ENCODE assay signal across 18 mouse cellular contexts in genomic region chr12:54537690-54538319, GRCm38 (mm10).
A peak's percentile ranks its signal among the peaks of the same experiment; 100 is the strongest.
DNase-seq lines count a peak whose midpoint lies in the region; ATAC-seq and TF ChIP-seq lines count a peak whose summit lies in the region.
"Had no signal": no experiment of that assay in that cellular context is flagged by ENCODE, and none has a peak within 500 bp of the region (broad histone marks: within the 10 kb centered on the region; RNA-seq: fewer than 3 reads in every experiment).

No protein-coding gene starts in this region.

- H3K4me3 ChIP-seq in intestine, embryonic 14.5 days (ENCODE audit: low read depth, low read length), result no peak overlapping the region
- no peak overlapping the region for H3K4me3 ChIP-seq in intestine, postnatal 0 days (ENCODE audit: low read depth, low read length)
- H3K4me3 ChIP-seq in midbrain, embryonic 11.5 days (ENCODE audit: low read depth, low read length), result no peak overlapping the region
- no peak overlapping the region for H3K4me3 ChIP-seq in midbrain, embryonic 16.5 days (ENCODE audit: low read depth, low read length)
- no peak overlapping the region for H3K4me3 ChIP-seq in stomach, embryonic 16.5 days (replicated peaks; ENCODE audit: low read length)
- H3K4me3 ChIP-seq: embryonic facial prominence, embryonic 13.5 days; forebrain, embryonic 12.5 days; hindbrain, embryonic 12.5 days had no signal

- no peak overlapping the region for H3K9ac ChIP-seq in intestine, embryonic 14.5 days (ENCODE audit: low read length)
- no peak overlapping the region for H3K9ac ChIP-seq in intestine, postnatal 0 days (ENCODE audit: low read depth, low read length)
- no peak overlapping the region for H3K9ac ChIP-seq in midbrain, embryonic 11.5 days (ENCODE audit: low read length)
- H3K9ac ChIP-seq in midbrain, embryonic 16.5 days (ENCODE audit: low read depth, low read length), result no peak overlapping the region
- H3K9ac ChIP-seq in stomach, embryonic 16.5 days (ENCODE audit: low read length), result no peak overlapping the region
- H3K9ac ChIP-seq: embryonic facial prominence, embryonic 13.5 days; forebrain, embryonic 12.5 days; hindbrain, embryonic 12.5 days had no signal

- H3K4me1 ChIP-seq in intestine, embryonic 14.5 days (replicated peaks; ENCODE audit: control insufficient read depth, insufficient read depth, low read length), result peaks cover 16% of the 10 kb centered on the region; the same call in 1 of the 2 replicates
- H3K4me1 ChIP-seq in intestine, postnatal 0 days (replicated peaks; ENCODE audit: control insufficient read depth, insufficient read depth, low read length), result no peaks in the 10 kb centered on the region
- H3K4me1 ChIP-seq in midbrain, embryonic 11.5 days (ENCODE audit: control insufficient read depth, insufficient read depth, low read length), result peaks cover 4% of the 10 kb centered on the region; the same call in 1 of the 2 replicates
- H3K4me1 ChIP-seq in midbrain, embryonic 16.5 days (ENCODE audit: control insufficient read depth, insufficient read depth, low read length), result peaks cover 9% of the 10 kb centered on the region; the same call in 1 of the 2 replicates
- peaks cover 3% of the 10 kb centered on the region; the same call in 1 of the 2 replicates for H3K4me1 ChIP-seq in stomach, embryonic 16.5 days (ENCODE audit: control insufficient read depth, insufficient read depth, low read length)

- ATAC-seq in intestine, embryonic 14.5 days (replicated peaks; ENCODE audit: low FRiP score, low TSS enrichment, low read depth), result no peak
- no peak for ATAC-seq in intestine, postnatal 0 days
- ATAC-seq in midbrain, embryonic 11.5 days (ENCODE audit: low FRiP score), result no peak
- no peak for ATAC-seq in midbrain, embryonic 16.5 days
- ATAC-seq in stomach, embryonic 16.5 days (ENCODE audit: insufficient read depth, low FRiP score), result peak; percentile 78
- ATAC-seq: forebrain, embryonic 16.5 days had no signal

- no peaks in the 10 kb centered on the region for H3K27me3 ChIP-seq in intestine, embryonic 14.5 days (replicated peaks; ENCODE audit: control insufficient read depth, insufficient read depth, low read length)
- H3K27me3 ChIP-seq in intestine, postnatal 0 days (replicated peaks; ENCODE audit: control insufficient read depth, insufficient read depth, low read length), result no peaks in the 10 kb centered on the region
- no peaks in the 10 kb centered on the region for H3K27me3 ChIP-seq in midbrain, embryonic 11.5 days (ENCODE audit: control insufficient read depth, insufficient read depth, low read length)
- H3K27me3 ChIP-seq in midbrain, embryonic 16.5 days (ENCODE audit: control insufficient read depth, insufficient read depth, low read depth, low read length), result no peaks in the 10 kb centered on the region
- no peaks in the 10 kb centered on the region for H3K27me3 ChIP-seq in stomach, embryonic 16.5 days (ENCODE audit: control insufficient read depth, insufficient read depth, low read length)
- H3K27me3 ChIP-seq: embryonic facial prominence, embryonic 13.5 days; forebrain, embryonic 12.5 days; hindbrain, embryonic 12.5 days had no signal

- no peak overlapping the region for H3K4me2 ChIP-seq in intestine, embryonic 14.5 days (ENCODE audit: low read length)
- H3K4me2 ChIP-seq in intestine, postnatal 0 days (replicated peaks; ENCODE audit: low read depth), result no peak overlapping the region
- no peak overlapping the region for H3K4me2 ChIP-seq in midbrain, embryonic 11.5 days
- H3K4me2 ChIP-seq in midbrain, embryonic 16.5 days (ENCODE audit: low read length), result no peak overlapping the region
- H3K4me2 ChIP-seq in stomach, embryonic 16.5 days (ENCODE audit: low read depth, low read length), result no peak overlapping the region; the same call in 1 of the 2 replicates
- H3K4me2 ChIP-seq: embryonic facial prominence, embryonic 13.5 days; forebrain, embryonic 12.5 days; hindbrain, embryonic 12.5 days had no signal

- H3K36me3 ChIP-seq in intestine, embryonic 14.5 days (ENCODE audit: control insufficient read depth, insufficient read depth, low read length), result no peaks in the 10 kb centered on the region
- no peaks in the 10 kb centered on the region for H3K36me3 ChIP-seq in intestine, postnatal 0 days (ENCODE audit: control insufficient read depth, insufficient read depth)
- H3K36me3 ChIP-seq in midbrain, embryonic 11.5 days (ENCODE audit: control insufficient read depth, insufficient read depth, low read length), result no peaks in the 10 kb centered on the region
- H3K36me3 ChIP-seq in midbrain, embryonic 16.5 days (ENCODE audit: control insufficient read depth, insufficient read depth, low read length), result no peaks in the 10 kb centered on the region
- no peaks in the 10 kb centered on the region for H3K36me3 ChIP-seq in stomach, embryonic 16.5 days (ENCODE audit: control insufficient read depth, insufficient read depth, low read length)
- H3K36me3 ChIP-seq: embryonic facial prominence, embryonic 13.5 days; forebrain, embryonic 12.5 days; hindbrain, embryonic 12.5 days had no signal

- H3K27ac ChIP-seq in intestine, embryonic 14.5 days (ENCODE audit: low read depth), result peak overlapping the region; percentile 71
- no peak overlapping the region for H3K27ac ChIP-seq in intestine, postnatal 0 days (ENCODE audit: low read depth, low read length)
- H3K27ac ChIP-seq in midbrain, embryonic 11.5 days (ENCODE audit: low read depth, low read length), result no peak overlapping the region
- H3K27ac ChIP-seq in midbrain, embryonic 16.5 days (ENCODE audit: low read length), result no peak overlapping the region
- H3K27ac ChIP-seq in stomach, embryonic 16.5 days (ENCODE audit: low read length), result peak overlapping the region; percentile 84
- H3K27ac ChIP-seq: embryonic facial prominence, embryonic 13.5 days; forebrain, embryonic 12.5 days; hindbrain, embryonic 12.5 days had no signal

- no peak for TF ChIP-seq CTCF in intestine, postnatal 0 days (IDR thresholded peaks at IDR 0.05; ENCODE audit: low read depth)

- peaks cover 7% of the 10 kb centered on the region; the same call in 1 of the 2 replicates for H3K9me3 ChIP-seq in intestine, embryonic 14.5 days (ENCODE audit: control insufficient read depth, low read length)
- no peaks in the 10 kb centered on the region for H3K9me3 ChIP-seq in intestine, postnatal 0 days (ENCODE audit: control insufficient read depth)
- H3K9me3 ChIP-seq in midbrain, embryonic 11.5 days (ENCODE audit: control insufficient read depth, low read length), result no peaks in the 10 kb centered on the region
- H3K9me3 ChIP-seq in midbrain, embryonic 16.5 days (replicated peaks; ENCODE audit: control insufficient read depth, low read length, poor library complexity, severe bottlenecking), result no peaks in the 10 kb centered on the region
- H3K9me3 ChIP-seq in stomach, embryonic 16.5 days (replicated peaks; ENCODE audit: control insufficient read depth, low read length), result no peaks in the 10 kb centered on the region
- H3K9me3 ChIP-seq: forebrain, embryonic 12.5 days; hindbrain, embryonic 12.5 days had no signal

- no peak for DNase-seq in intestine, embryonic 14.5 days (ENCODE audit: low spot score)
- DNase-seq in midbrain, embryonic 11.5 days (ENCODE audit: low spot score, missing footprints), result peak; percentile 66
- DNase-seq in layer of hippocampus, postnatal 25 days (ENCODE audit: extremely low spot score in 1 of 2, low spot score in 1 of 2), result no peak
- no peak for DNase-seq in gastrocnemius, adult 8-10 months (ENCODE audit: low spot score in 2 of 2)
- DNase-seq: adrenal gland, postnatal 10 days; cerebellum, adult 11 months; cerebellum, adult 9-10 months; cerebellum, postnatal 25 days; gastrocnemius, postnatal 14 days; heart, postnatal 10 days; heart, postnatal 4 days had no signal

- 56% methylated on average over 7 of the region's 7 CpGs for WGBS in intestine, embryonic 14.5 days
- WGBS in intestine, postnatal 0 days, result 72% methylated on average over 7 of the region's 7 CpGs
- WGBS in midbrain, embryonic 11.5 days, result 87% methylated on average over 7 of the region's 7 CpGs
- 92% methylated on average over 7 of the region's 7 CpGs for WGBS in midbrain, embryonic 16.5 days
- WGBS in stomach, embryonic 16.5 days, result 55% methylated on average over 7 of the region's 7 CpGs

Comparison
In these comparisons a context has a peak if more than half of its experiments do, and no peak if none do; other contexts are left out.
1. H3K27ac ChIP-seq: peak in intestine, embryonic 14.5 days (single experiment) and stomach, embryonic 16.5 days (single experiment); none in intestine, postnatal 0 days (single experiment), midbrain, embryonic 11.5 days (single experiment) and midbrain, embryonic 16.5 days (single experiment).